Mouse (Mus musculus): ENCODE results near the gene Hipk3. TPM values are rescaled to one million over a fixed set of nuclear protein-coding genes. Genes with fewer than 3 reads are reported as not detected.

Hipk3 gene
- 12.2 and 19.1 TPM in 2 replicates for polyA plus RNA-seq (2012; rRNA removed)

DNA sequence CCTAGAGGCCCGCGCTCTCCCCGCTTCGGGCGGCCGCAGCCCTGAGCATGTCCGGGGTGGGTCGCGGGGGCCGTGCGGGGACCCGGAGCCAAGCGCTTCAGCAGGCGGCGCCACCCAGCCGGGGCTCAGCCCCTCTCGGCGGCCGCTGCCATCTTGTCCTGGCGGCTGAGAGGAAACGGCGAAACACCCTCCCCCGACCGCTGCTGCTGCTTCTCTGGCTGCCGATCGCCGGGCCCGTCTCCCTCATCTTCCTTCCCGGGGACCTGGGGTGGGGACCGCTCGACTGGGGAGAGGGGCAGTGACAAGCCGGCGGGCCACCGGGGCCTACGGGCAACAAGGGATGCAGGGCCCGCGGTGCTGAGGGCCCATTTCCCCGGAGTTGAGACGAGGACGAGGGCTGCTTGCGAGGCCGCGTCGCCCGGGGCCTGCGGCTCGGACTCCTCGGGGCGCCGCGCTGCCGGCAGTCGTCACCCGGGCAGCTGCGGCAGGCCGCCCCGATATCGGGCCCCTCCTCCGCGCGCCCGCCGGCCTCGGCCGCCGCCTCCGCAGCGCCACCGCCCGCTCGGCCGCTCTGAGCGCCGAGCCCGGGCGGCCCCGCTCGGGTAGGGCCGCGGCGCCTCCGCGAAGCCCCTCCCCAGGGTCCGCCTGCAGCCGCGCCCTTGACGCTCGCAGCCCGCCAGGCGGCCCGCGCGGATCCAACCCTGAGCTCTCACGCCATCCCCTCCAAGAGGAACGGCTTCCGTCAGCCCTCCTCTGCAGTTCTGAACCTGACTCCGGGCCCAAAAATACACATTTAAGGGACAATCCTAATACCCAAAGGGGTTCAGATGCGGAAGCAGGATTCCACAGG is at the start of gene Hipk3:
TSS of gene Hipk3 (minus strand) at position 496 of the 850 bp plus-strand sequence.
- peak; percentile 92 for TF ChIP-seq POLR2A (IDR thresholded peaks at IDR 0.05; ENCODE audit: borderline replicate concordance, extremely low read depth, insufficient read depth, insufficient read length, poor library complexity, severe bottlenecking)
- TF ChIP-seq CTCF (IDR thresholded peaks at IDR 0.05; ENCODE audit: borderline replicate concordance, extremely low read depth, insufficient read depth, insufficient read length) = peak; percentile 37; the same call in 1 of the 2 replicates
- peak; percentile 91 for DNase-seq (ENCODE audit: low read depth)

DNA sequence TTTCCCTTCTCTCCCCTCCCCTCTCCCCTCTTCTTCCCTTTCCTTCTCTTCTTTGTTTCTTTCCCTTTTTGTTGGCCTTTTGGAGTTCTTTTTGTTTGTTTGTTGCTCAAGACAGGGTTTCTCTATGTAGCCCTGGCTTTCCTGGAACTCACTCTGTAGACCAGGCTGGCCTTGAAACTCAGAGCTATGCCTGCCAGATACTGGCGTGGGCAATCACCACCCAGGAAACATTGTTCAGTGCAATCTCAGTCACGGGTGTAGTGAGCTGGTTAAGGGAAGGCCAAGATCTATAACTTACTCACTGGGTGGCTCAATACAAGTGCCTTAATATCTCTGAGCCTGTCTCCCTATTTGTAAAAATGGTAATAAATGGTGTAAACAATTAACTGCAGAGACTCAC is 46.0 kb upstream of the Hipk3 start:
- TF ChIP-seq CTCF (IDR thresholded peaks at IDR 0.05; ENCODE audit: borderline replicate concordance, extremely low read depth, insufficient read depth, insufficient read length) (no peak), POLR2A (IDR thresholded peaks at IDR 0.05; ENCODE audit: borderline replicate concordance, extremely low read depth, insufficient read depth, insufficient read length, poor library complexity, severe bottlenecking) (no peak)
- DNase-seq (ENCODE audit: low read depth) = no peak

DNA sequence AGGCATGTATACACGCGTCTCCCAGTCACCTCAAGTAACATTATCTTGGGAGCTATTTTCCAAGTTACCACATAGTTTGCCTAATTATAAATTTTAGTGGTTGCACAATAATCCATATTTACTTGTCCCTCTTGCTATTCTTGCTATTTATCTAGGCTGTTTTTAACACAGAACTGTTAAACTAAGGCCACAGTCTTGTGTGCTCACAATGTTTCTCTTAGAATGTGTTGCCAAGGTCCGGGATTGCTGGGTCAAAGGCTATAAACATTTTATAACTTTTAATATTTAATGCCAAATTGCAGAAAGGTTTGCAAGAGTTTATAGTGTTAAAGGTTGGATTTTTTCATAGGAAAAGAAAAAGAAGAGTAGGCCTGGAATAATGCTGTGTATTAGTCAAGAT is 40.5 kb upstream of the Hipk3 start:
- no peak for TF ChIP-seq CTCF (IDR thresholded peaks at IDR 0.05; ENCODE audit: borderline replicate concordance, extremely low read depth, insufficient read depth, insufficient read length)
- no peak for TF ChIP-seq POLR2A (IDR thresholded peaks at IDR 0.05; ENCODE audit: borderline replicate concordance, extremely low read depth, insufficient read depth, insufficient read length, poor library complexity, severe bottlenecking)
- DNase-seq (ENCODE audit: low read depth) = no peak

DNA sequence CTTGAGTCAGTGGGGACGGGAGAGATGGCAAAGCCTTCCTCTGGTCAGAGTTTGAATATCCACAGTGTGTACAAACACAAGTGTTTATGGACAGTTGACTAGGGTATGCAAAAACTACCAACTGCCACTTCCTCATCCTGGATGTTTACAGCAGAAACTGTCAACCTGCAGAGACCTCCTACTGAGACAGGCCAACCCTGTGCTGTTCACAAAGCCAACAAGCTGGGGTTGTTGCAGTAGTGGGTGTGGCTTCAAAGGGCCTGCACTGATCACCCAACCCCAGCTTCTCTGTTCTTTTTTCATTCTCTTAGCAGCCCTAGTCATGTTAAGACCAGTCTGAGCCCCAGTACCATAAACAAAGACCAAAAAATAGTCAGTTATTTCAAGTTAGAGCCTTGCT is 38.3 kb upstream of the Hipk3 start:
- no peak for TF ChIP-seq POLR2A (IDR thresholded peaks at IDR 0.05; ENCODE audit: borderline replicate concordance, extremely low read depth, insufficient read depth, insufficient read length, poor library complexity, severe bottlenecking)
- no peak for TF ChIP-seq CTCF (IDR thresholded peaks at IDR 0.05; ENCODE audit: borderline replicate concordance, extremely low read depth, insufficient read depth, insufficient read length)
- no peak for DNase-seq (ENCODE audit: low read depth)

DNA sequence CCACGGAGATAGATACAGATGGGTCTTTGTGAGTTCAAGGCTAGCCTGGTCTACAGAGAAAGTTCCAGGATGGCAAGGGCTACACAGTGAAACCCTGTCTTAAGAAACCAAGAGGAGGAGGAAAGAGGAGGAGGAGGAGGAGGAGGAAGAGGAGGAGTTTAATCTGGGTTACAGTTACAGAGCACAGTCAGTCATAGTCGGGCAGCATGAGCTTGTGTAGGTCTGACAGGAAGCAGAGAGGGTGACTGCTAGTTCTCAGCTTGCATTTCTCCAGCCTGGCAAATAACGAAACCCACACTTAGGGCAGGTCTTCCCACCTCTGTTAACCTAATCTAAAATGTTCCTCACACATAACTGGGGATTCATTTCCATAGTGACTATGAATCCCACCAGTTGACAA is 32.3 kb upstream of the Hipk3 start:
- TF ChIP-seq POLR2A (IDR thresholded peaks at IDR 0.05; ENCODE audit: borderline replicate concordance, extremely low read depth, insufficient read depth, insufficient read length, poor library complexity, severe bottlenecking) (no peak), CTCF (IDR thresholded peaks at IDR 0.05; ENCODE audit: borderline replicate concordance, extremely low read depth, insufficient read depth, insufficient read length) (no peak)

DNA sequence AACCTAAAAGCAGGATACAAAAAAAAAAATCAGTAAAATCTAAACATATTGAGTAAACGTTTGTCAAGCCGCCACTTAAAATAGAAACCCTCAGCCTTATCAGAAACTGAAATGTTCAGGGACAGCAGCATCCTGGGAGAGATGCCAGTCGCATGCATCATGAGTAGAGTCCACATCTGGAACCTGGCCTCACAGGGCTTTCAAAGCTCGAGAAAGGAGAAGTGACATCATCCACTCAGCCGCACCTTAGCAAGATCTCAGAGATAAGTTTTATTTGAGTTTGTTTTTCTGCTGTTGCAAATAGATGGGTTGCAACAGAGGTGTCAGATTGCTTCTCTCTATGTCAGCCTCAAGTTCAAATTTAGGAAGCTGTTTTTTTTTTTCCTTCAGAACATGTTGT is 31.3 kb upstream of the Hipk3 start:
- no peak for DNase-seq (ENCODE audit: low read depth)
- TF ChIP-seq CTCF (IDR thresholded peaks at IDR 0.05; ENCODE audit: borderline replicate concordance, extremely low read depth, insufficient read depth, insufficient read length) = no peak
- TF ChIP-seq POLR2A (IDR thresholded peaks at IDR 0.05; ENCODE audit: borderline replicate concordance, extremely low read depth, insufficient read depth, insufficient read length, poor library complexity, severe bottlenecking) = no peak

More for the DNA sequence above, 32.3 kb upstream of the Hipk3 start:
- DNase-seq (ENCODE audit: low read depth) = no peak

DNA sequence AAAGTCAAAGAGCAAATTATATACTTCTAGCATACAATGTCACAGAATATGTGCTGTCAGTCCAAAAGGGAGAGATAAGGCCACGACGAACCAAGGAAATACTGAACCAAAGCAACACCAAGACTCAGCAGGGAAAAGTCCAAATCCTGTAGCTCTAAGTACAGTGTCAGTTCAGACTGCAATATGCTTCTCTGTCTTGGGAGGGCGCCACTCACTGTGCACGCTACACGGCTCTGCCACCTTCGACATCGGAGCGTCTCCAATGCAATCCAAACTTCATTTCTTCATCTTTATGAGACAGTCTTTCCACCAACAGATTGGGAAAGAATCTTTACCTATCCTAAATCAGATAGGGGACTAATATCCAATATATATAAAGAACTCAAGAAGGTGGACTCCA is 17.4 kb upstream of the Hipk3 start:
- TF ChIP-seq CTCF (IDR thresholded peaks at IDR 0.05; ENCODE audit: borderline replicate concordance, extremely low read depth, insufficient read depth, insufficient read length) (no peak), POLR2A (IDR thresholded peaks at IDR 0.05; ENCODE audit: borderline replicate concordance, extremely low read depth, insufficient read depth, insufficient read length, poor library complexity, severe bottlenecking) (no peak)
- DNase-seq (ENCODE audit: low read depth) = no peak

DNA sequence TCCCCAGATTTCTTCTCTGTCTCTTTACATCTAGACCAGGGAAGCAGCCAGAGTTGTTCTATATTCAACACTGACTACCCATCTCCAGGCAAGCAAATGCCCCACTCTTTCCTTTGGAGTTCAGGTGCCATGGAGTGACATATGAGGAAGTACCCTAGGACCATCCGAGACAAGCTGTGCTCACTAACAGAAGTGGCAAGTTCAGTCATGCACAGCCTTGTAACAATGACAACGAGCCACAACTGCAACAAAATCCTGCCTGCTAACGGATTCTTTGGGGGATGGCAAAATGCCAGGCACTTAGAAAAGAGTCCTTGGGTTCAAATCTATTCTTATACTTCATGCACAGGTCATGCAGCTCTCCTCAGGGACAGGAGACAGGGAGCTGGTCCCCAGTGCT is 8.1 kb upstream of the Hipk3 start:
- TF ChIP-seq POLR2A (IDR thresholded peaks at IDR 0.05; ENCODE audit: borderline replicate concordance, extremely low read depth, insufficient read depth, insufficient read length, poor library complexity, severe bottlenecking) = no peak

DNA sequence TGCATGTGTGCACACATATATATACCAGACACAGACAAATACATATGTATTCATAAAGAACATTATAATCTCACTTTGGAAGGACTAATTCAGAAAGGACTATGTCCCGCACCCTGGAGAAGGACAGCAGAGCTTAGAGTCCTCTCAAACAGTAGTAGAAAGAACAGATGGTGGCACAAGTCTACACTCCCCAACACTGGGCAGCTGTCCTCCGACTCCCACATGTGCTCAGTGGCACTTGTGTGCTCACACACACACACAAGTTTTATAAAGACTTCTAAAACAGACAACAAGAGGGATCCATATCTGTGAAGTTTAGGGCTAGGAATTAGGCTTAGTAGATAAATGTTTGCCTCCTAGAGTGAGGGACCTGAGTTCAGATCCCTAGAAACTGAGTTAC is 6.8 kb upstream of the Hipk3 start:
- no peak for DNase-seq (ENCODE audit: low read depth)
- no peak for TF ChIP-seq CTCF (IDR thresholded peaks at IDR 0.05; ENCODE audit: borderline replicate concordance, extremely low read depth, insufficient read depth, insufficient read length)
- TF ChIP-seq POLR2A (IDR thresholded peaks at IDR 0.05; ENCODE audit: borderline replicate concordance, extremely low read depth, insufficient read depth, insufficient read length, poor library complexity, severe bottlenecking) = no peak

More for the DNA sequence above, 8.1 kb upstream of the Hipk3 start:
- no peak for DNase-seq (ENCODE audit: low read depth)

DNA sequence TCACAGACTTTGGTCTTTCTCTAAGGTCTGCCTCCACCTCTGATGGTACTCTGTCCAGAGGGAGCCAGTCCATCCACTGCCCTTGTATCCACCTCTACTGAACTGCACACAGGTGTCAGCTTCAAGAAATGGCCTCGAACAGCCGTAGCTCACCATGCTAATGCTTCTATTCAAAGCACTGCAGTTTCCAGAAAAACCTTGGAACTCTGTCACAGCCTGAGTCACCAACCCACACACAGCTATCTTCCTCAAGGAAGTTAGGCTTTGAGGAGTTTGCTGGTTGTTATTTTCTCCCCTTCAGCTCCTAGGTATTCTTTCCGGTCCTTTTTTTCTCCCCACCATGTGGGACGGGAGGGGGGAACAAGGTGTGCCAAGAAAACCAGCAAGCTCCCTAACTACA is 3.5 kb upstream of the Hipk3 start:
- no peak for DNase-seq (ENCODE audit: low read depth)
- TF ChIP-seq CTCF (IDR thresholded peaks at IDR 0.05; ENCODE audit: borderline replicate concordance, extremely low read depth, insufficient read depth, insufficient read length) = no peak
- TF ChIP-seq POLR2A (IDR thresholded peaks at IDR 0.05; ENCODE audit: borderline replicate concordance, extremely low read depth, insufficient read depth, insufficient read length, poor library complexity, severe bottlenecking) = no peak

DNA sequence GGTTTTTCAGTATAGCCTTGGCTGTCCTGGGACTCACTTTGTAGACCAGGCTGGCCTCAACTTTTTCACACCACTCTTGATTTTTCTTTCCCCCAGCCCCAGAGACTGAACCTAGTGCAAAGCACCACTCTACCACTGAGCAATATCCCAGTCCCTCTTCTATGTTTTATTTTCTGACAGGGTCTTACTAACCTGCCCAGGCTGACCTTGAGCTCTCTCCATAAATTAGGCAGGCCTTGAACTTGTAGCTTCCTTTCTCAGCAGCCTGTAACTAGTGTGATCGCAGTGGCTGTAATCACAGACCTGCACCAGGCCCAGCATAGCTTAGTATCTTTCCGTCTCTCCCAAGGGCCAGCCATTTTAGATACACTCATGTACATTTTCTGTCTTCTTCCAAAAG is 3.0 kb upstream of the Hipk3 start:
- DNase-seq (ENCODE audit: low read depth) = no peak
- TF ChIP-seq POLR2A (IDR thresholded peaks at IDR 0.05; ENCODE audit: borderline replicate concordance, extremely low read depth, insufficient read depth, insufficient read length, poor library complexity, severe bottlenecking) (no peak), CTCF (IDR thresholded peaks at IDR 0.05; ENCODE audit: borderline replicate concordance, extremely low read depth, insufficient read depth, insufficient read length) (no peak)

DNA sequence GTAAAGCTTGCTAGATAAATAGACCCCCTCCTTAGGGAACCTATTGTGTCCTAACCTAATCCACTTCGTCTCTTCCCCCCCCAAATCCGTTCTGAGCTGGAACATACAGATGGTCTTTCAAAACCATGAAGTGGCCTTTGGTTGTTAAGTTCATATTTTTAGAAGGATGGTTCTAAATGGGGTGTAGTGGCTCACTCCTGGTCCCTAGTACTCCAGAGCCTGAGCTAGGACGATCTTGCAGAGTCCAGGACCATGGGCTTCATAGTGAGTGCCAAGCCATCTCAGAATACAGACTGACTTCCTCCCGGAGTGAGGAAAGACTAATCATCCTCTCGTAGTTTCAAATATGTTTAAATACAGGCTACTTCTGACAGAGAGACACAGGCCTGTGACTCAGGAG is 2.0 kb upstream of the Hipk3 start:
- no peak for DNase-seq (ENCODE audit: low read depth)
- TF ChIP-seq POLR2A (IDR thresholded peaks at IDR 0.05; ENCODE audit: borderline replicate concordance, extremely low read depth, insufficient read depth, insufficient read length, poor library complexity, severe bottlenecking) (no peak), CTCF (IDR thresholded peaks at IDR 0.05; ENCODE audit: borderline replicate concordance, extremely low read depth, insufficient read depth, insufficient read length) (no peak)

Measured in brain, embryonic 14.5 days (tissue).